Mouse (Mus musculus): ENCODE results near the gene Unc79.

DNA sequence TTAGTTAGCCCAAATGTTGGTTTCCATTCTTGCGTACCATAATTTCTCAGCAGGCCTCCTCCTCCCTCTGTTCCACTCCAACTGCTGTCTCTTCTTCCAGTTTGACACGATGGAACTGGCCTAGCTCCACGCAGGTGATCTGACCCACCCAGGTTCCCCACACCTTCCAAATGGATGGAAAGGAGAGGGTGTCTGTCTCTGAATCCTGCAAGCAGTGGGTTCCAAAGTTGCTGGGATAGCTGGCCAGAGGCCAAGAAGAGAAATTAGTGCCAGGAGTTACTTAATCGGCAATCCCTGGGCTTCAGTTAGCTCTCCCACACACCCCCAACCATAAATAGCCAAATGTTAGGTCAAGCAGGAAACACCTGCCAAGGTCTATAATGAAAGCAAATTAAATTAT is 212.1 kb downstream of the Unc79 start:
- no peak for TF ChIP-seq EP300 (optimal IDR thresholded peaks at IDR 0.05)
- TF ChIP-seq CTCF (IDR thresholded peaks at IDR 0.05; ENCODE audit: low read depth) = no peak
